Mouse (Mus musculus) liver, embryonic 13.5 days (tissue): ENCODE measurements around the gene Cfap58. TPM values are rescaled to one million over a fixed set of nuclear protein-coding genes. Genes with fewer than 3 reads are reported as not detected.

ENCODE experiments used
- ATAC-seq: fragments of 200-750 bp; cut with Nextera tagmentation; 2 replicates; pipeline ENCODE4 v1.8.0; 2017; ENCODE audit warnings: low read depth, mild to moderate bottlenecking, moderate number of reproducible peaks, moderate library complexity
- DNase-seq: peaks from one replicate; pipeline ENCODE4 v3.0.0; 2022
- H3K27ac ChIP-seq: fragments of 300-500 bp; sonication (generic); 2 replicates; pipeline ENCODE4 v1.5.1; 2015; ENCODE audit warnings: moderate library complexity, mild to moderate bottlenecking, inconsistent platforms
- H3K27me3 ChIP-seq: fragments of 300-500 bp; sonication (generic); 2 replicates; pipeline ENCODE4 v1.6.1; 2015; ENCODE audit warnings: mild to moderate bottlenecking, inconsistent platforms
- H3K36me3 ChIP-seq: fragments of 300-500 bp; sonication (generic); 2 replicates; pipeline ENCODE4 v1.6.1; 2015; ENCODE audit warnings: mild to moderate bottlenecking, inconsistent platforms
- H3K4me1 ChIP-seq: fragments of 300-500 bp; sonication (generic); replicated peaks from 2 replicates; pipeline ENCODE4 v1.6.1; 2015; ENCODE audit warnings: inconsistent platforms
- H3K4me2 ChIP-seq: fragments of 300-500 bp; sonication (generic); 2 replicates; pipeline ENCODE4 v1.6.1; 2015; ENCODE audit warnings: inconsistent platforms, mild to moderate bottlenecking, moderate library complexity
- H3K4me3 ChIP-seq: fragments of 300-500 bp; sonication (generic); replicated peaks from 2 replicates; pipeline ENCODE4 v1.5.1; 2015; ENCODE audit warnings: mild to moderate bottlenecking, inconsistent platforms
- H3K9ac ChIP-seq: fragments of 300-500 bp; sonication (generic); 2 replicates; pipeline ENCODE4 v1.6.1; 2015; ENCODE audit warnings: mild to moderate bottlenecking, inconsistent platforms
- H3K9me3 ChIP-seq: fragments of 300-500 bp; sonication (generic); replicated peaks from 2 replicates; pipeline ENCODE4 v1.6.1; 2016; ENCODE audit warnings: inconsistent platforms
- WGBS: fragments of 180-500 bp; shearing (Covaris S2); methylation state at CpG from one replicate; pipeline ENCODE4 v1.1.7; 2015; ENCODE audit not compliant: insufficient replicate concordance; 5-methylcytosine and 5-hydroxymethylcytosine counted together
- polyA plus RNA-seq: library from polyadenylated mRNA; unstranded; fragments of >200 nt; fragmentation: Nextera tagmentation; extraction: Ambion mirVana; gene quantifications from 2 replicates; pipeline ENCODE4 v1.2.1, GENCODE M21; 2015

The Cfap58 gene
- polyA plus RNA-seq, 1 experiment from 2014 or later: not detected

DNA sequence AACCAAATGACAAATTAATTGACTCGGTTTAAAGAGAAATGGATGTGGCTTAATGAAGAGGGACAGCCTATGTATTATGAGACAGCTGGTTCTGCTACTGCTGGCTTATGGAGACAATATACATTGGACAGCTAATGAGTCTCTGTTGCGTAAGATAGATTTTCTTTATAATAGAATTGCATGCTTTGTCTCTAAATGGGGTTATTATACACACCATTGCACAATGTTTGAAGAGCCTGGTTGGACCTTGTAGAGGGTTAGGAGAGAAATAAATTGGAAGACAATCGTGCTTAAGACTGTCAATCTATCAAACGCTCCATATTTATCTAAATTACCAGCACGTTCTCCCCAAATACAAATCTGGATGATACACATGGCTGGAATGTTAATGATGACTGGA is 85.3 kb downstream of the Cfap58 start:
- H3K27ac ChIP-seq: no peak overlapping the region
- WGBS: 65% methylated on average over 5 of the region's 5 CpGs
- H3K4me1 ChIP-seq: no peaks in the 10 kb centered on the region
- no peak for DNase-seq
- H3K4me2 ChIP-seq: no peak overlapping the region
- H3K9ac ChIP-seq: no peak overlapping the region
- H3K36me3 ChIP-seq: no peaks in the 10 kb centered on the region
- H3K27me3 ChIP-seq: no peaks in the 10 kb centered on the region
- no peak for ATAC-seq
- no peak overlapping the region for H3K4me3 ChIP-seq
- no peaks in the 10 kb centered on the region for H3K9me3 ChIP-seq

DNA sequence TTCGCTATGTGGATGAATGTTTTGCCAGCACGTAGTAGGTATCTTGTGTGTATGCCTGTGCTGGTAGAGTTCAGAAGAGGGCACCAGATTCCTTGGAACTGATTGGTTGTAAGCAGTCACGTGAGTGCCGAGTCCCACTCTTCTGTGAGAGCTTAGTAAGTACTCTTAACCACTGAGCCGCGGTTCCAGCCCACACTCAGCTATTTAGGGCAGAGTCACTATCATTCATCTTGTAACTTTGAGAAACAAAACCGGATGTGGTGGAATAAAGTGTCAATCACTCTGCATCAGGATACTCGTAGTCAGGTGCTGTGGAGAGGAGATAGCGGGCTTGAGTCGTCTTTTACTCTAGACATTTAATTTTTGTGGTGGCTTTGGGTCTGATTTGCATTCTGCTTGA is 86.3 kb downstream of the Cfap58 start:
- DNase-seq (no peak), ATAC-seq (no peak)
- no peaks in the 10 kb centered on the region for H3K9me3 ChIP-seq
- WGBS: 25% methylated on average over 10 of the region's 10 CpGs
- no peak overlapping the region for H3K9ac ChIP-seq
- H3K36me3 ChIP-seq: no peaks in the 10 kb centered on the region
- no peaks in the 10 kb centered on the region for H3K4me1 ChIP-seq
- H3K4me2 ChIP-seq: no peak overlapping the region
- no peak overlapping the region for H3K27ac ChIP-seq
- no peaks in the 10 kb centered on the region for H3K27me3 ChIP-seq
- no peak overlapping the region for H3K4me3 ChIP-seq

DNA sequence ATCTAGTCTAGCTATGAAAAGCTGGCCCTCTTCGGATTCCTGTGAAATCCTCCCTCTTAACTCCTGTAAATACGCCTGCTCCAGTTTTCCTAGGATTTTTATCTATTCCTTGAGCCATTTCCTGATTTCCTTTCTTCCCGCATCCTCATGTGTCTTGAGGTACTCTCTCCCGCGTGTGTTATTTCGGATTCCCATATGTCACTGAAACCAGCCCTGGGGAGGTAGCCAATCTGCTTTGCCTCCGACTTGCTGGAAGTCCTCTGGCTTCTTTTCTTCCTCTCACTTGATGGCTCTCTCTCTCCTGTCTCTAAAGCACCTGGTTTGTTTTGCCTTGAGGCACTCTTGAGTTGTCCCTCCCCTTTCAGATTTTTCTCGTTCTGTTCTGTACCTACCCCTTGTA is 87.9 kb downstream of the Cfap58 start:
- WGBS: 65% methylated on average over 8 of the region's 8 CpGs
- Histone ChIP-seq H3K27me3 (no peaks in the 10 kb centered on the region), H3K4me1 (no peaks in the 10 kb centered on the region), H3K4me3 (no peak overlapping the region), H3K9ac (no peak overlapping the region), H3K27ac (no peak overlapping the region), H3K4me2 (no peak overlapping the region), H3K36me3 (no peaks in the 10 kb centered on the region), H3K9me3 (no peaks in the 10 kb centered on the region)
- ATAC-seq (no peak), DNase-seq (no peak)

DNA sequence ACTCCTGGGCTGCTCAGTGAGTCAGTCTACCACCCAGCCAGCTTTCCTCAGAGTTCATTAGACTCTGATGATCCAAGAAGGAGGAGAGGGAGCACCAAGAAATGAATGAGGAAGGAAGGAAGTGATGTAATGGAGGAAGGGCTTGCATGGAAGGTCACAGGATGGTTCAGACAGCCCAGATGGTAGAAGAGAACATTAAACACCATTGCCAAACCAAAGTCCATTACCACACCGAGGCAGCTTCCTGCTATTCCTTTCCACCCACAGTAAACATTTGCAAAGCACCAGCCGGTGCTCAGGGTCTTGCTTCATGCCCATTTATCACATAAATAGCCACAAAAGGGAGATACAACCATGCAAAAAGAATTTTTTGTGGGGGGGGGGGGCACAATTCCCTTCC is 89.4 kb downstream of the Cfap58 start:
- Histone ChIP-seq H3K4me2 (no peak overlapping the region), H3K4me3 (no peak overlapping the region), H3K27me3 (no peaks in the 10 kb centered on the region), H3K36me3 (no peaks in the 10 kb centered on the region), H3K9me3 (no peaks in the 10 kb centered on the region), H3K27ac (no peak overlapping the region), H3K4me1 (no peaks in the 10 kb centered on the region), H3K9ac (no peak overlapping the region)
- ATAC-seq (no peak), DNase-seq (no peak)
- 29% methylated on average over 2 of the region's 2 CpGs for WGBS

DNA sequence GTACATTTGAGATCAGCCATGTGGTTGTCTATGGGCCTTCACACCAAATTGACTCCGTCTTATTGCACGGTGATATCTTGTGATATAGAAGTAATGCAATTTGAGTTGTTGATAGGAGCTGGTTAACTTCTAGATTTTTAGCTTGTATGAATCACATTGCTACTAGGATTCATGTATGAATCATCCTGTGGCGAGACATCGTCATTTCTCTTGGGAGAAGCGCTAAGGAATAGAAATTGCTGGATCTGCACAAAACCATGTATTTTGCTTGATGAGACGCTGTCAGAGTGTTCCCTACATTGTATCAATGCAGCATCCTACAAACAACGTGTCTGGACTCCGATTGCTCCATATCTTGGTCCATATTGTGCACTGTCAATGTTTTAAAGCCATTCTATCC is 102.1 kb downstream of the Cfap58 start:
- Histone ChIP-seq H3K9ac (no peak overlapping the region), H3K4me3 (no peak overlapping the region)
- WGBS: 71% methylated on average over 8 of the region's 8 CpGs

DNA sequence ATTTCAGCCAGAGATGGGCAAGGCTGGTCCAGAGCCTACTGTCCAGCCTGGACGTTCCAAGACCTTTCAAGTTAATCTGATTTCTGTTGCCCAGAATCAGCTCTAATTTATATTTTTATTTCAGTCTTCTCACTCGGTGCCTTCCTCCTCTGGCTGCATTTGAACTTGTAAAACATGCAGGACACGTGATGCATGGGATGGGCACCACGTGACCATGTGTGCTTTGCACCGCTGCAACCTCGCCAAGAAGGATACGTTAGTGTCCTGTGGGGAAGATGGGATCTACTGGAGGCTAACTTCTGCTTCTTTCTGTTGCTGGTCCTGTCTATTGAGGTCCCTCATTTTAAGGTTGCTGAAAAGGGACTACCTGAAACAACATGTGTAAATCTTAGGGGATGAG is 109.8 kb downstream of the Cfap58 start:
- DNase-seq (no peak), ATAC-seq (no peak)
- H3K27me3 ChIP-seq: no peaks in the 10 kb centered on the region
- H3K36me3 ChIP-seq: no peaks in the 10 kb centered on the region
- no peak overlapping the region for H3K9ac ChIP-seq
- H3K4me1 ChIP-seq: no peaks in the 10 kb centered on the region
- no peaks in the 10 kb centered on the region for H3K9me3 ChIP-seq
- 59% methylated on average over 7 of the region's 7 CpGs for WGBS
- no peak overlapping the region for H3K4me3 ChIP-seq
- H3K4me2 ChIP-seq: no peak overlapping the region
- no peak overlapping the region for H3K27ac ChIP-seq

More for the DNA sequence above, 102.1 kb downstream of the Cfap58 start:
- Histone ChIP-seq H3K27ac (no peak overlapping the region), H3K4me1 (no peaks in the 10 kb centered on the region), H3K27me3 (no peaks in the 10 kb centered on the region), H3K4me2 (no peak overlapping the region), H3K36me3 (no peaks in the 10 kb centered on the region), H3K9me3 (no peaks in the 10 kb centered on the region)
- ATAC-seq (no peak), DNase-seq (no peak)

DNA sequence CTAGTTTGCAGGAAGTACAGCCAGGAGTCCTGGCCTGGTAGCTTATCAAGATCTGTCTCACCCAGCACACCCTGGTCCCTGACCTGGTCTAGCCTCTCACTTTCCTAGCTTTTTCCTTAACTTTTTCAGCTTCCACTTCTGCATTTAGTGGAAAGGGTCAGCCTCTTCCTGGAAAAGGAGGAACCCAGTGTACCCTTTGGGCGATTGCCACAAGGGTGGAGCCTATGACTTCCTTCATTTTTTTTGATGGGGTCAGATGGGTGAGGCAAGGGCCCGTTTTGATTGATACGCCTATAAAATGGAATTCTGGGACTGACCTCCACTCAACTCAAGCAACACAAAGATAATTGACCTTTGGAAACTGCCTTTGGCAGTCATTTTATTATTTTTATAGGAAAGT is 111.9 kb downstream of the Cfap58 start:
- H3K27me3 ChIP-seq: no peaks in the 10 kb centered on the region
- no peaks in the 10 kb centered on the region for H3K4me1 ChIP-seq
- H3K27ac ChIP-seq: no peak overlapping the region
- H3K36me3 ChIP-seq: no peaks in the 10 kb centered on the region
- no peaks in the 10 kb centered on the region for H3K9me3 ChIP-seq
- no peak overlapping the region for H3K4me3 ChIP-seq
- no peak overlapping the region for H3K9ac ChIP-seq
- H3K4me2 ChIP-seq: no peak overlapping the region
- ATAC-seq (no peak), DNase-seq (no peak)
- WGBS: 52% methylated on average over 3 of the region's 3 CpGs

DNA sequence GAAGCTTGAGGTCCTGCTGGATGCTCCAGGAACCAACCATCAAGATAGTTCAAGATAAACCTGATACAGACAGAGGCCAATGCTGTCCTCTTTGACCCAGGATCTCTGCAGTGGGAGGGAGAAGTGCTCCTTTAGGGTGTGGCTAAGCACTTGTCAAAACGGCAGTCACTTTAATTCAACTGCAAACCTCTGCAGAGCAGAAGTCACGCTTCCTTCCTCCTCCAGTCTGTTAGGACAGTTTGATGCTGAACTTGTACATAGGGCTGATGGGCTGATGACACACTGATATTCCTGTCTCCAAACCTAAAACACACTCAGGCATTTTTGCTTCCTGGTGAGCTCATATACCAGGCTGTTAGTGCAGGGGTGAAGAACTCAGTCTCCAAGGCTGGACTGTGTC is 125.8 kb downstream of the Cfap58 start:
- WGBS: 16% methylated on average over 2 of the region's 2 CpGs
- no peaks in the 10 kb centered on the region for H3K36me3 ChIP-seq
- H3K4me2 ChIP-seq: no peak overlapping the region
- H3K4me1 ChIP-seq: no peaks in the 10 kb centered on the region
- no peaks in the 10 kb centered on the region for H3K9me3 ChIP-seq
- no peak overlapping the region for H3K9ac ChIP-seq
- no peak for DNase-seq
- no peak overlapping the region for H3K4me3 ChIP-seq
- no peak overlapping the region for H3K27ac ChIP-seq
- peaks cover 5% of the 10 kb centered on the region; the same call in 1 of the 2 replicates for H3K27me3 ChIP-seq
- ATAC-seq: no peak

DNA sequence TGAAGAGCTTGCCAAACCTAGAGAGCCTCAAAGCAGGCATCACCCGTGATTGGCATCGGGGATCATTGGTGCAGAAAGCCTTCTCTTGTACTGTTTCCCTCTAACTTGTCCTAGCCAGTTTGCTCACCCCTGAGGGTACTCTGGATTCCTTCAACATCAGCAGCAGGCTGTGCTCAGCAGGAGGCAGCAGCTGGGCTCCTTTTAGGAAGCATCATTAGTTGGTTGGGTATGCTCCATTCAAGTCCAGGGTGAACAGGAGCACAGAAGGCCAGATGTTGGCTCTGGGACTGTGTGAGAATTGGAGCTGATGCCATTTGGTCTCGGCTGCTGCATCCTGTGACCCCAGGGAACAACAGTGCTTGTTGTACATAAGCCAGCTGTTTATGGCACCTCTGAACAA is 142.2 kb downstream of the Cfap58 start:
- ATAC-seq (no peak), DNase-seq (no peak)

DNA sequence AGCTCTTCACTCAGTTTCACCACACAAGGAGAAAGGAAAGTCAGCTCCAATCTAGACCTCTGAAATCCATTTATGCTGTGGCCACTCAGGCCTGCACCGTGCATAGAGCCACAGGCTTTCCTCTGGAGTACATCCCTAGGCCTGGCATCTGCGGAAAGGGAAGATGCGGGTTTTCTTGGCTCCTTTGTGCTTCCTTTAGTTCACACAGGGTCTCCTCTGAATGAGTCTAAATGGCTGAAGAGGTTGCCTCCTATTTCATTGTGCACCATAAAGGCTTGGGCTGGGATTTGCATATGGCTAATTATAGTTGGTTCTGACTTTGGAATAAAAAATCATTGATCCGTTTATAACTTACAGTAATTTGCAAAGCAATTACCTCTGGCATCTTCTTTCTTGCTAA is 144.0 kb downstream of the Cfap58 start:
- DNase-seq: no peak
- H3K36me3 ChIP-seq: no peaks in the 10 kb centered on the region
- no peaks in the 10 kb centered on the region for H3K9me3 ChIP-seq
- no peak overlapping the region for H3K9ac ChIP-seq
- no peak overlapping the region for H3K4me3 ChIP-seq
- ATAC-seq: no peak
- H3K4me1 ChIP-seq: no peaks in the 10 kb centered on the region
- no peak overlapping the region for H3K4me2 ChIP-seq
- 64% methylated on average over 4 of the region's 4 CpGs for WGBS
- no peaks in the 10 kb centered on the region for H3K27me3 ChIP-seq
- no peak overlapping the region for H3K27ac ChIP-seq

More for the DNA sequence above, 142.2 kb downstream of the Cfap58 start:
- Histone ChIP-seq H3K36me3 (no peaks in the 10 kb centered on the region), H3K9me3 (no peaks in the 10 kb centered on the region), H3K4me3 (no peak overlapping the region), H3K4me2 (no peak overlapping the region), H3K9ac (no peak overlapping the region), H3K4me1 (no peaks in the 10 kb centered on the region), H3K27me3 (no peaks in the 10 kb centered on the region), H3K27ac (no peak overlapping the region)
- 44% methylated on average over 3 of the region's 3 CpGs for WGBS
